Mouse (Mus musculus) forebrain, embryonic 14.5 days (tissue): Measurements from ENCODE around the gene Tspan3. TPM values are rescaled to one million over a fixed set of nuclear protein-coding genes. Genes with fewer than 3 reads are reported as not detected.

Source experiments
- ATAC-seq: fragments of 200-750 bp; cut with Nextera tagmentation; 2 replicates; pipeline ENCODE4 v1.8.0; 2017; ENCODE audit warnings: mild to moderate bottlenecking, moderate library complexity
- DNase-seq: peaks from one replicate; pipeline ENCODE4 v3.0.0-alpha.2; 2015; ENCODE audit warnings: low spot score
- H3K27ac ChIP-seq: fragments of 300-500 bp; sonication (generic); 2 replicates; pipeline ENCODE4 v1.5.1; 2014; ENCODE audit warnings: low read depth, mild to moderate bottlenecking, control low read depth, low read length, moderate library complexity
- H3K27me3 ChIP-seq: fragments of 300-500 bp; sonication (generic); replicated peaks from 2 replicates; pipeline ENCODE4 v1.6.1; 2014; ENCODE audit warnings: low read length, control low read depth, mixed read lengths; ENCODE audit not compliant: control insufficient read depth, insufficient read depth
- H3K36me3 ChIP-seq: fragments of 300-500 bp; sonication (generic); 2 replicates; pipeline ENCODE4 v1.6.1; 2014; ENCODE audit warnings: low read length, control low read depth; ENCODE audit not compliant: control insufficient read depth, insufficient read depth
- H3K4me1 ChIP-seq: fragments of 300-500 bp; sonication (generic); 2 replicates; pipeline ENCODE4 v1.6.1; 2014; ENCODE audit warnings: antibody characterized with exemption, low read length, control low read depth; ENCODE audit not compliant: control insufficient read depth, insufficient read depth
- H3K4me2 ChIP-seq: fragments of 300-500 bp; sonication (generic); 2 replicates; pipeline ENCODE4 v1.6.1; 2014; ENCODE audit warnings: mild to moderate bottlenecking, control low read depth, low read length
- H3K4me3 ChIP-seq: fragments of 300-500 bp; sonication (generic); 2 replicates; pipeline ENCODE4 v1.5.1; 2014; ENCODE audit warnings: low read depth, low read length, control low read depth
- H3K9ac ChIP-seq: fragments of 300-500 bp; sonication (generic); 2 replicates; pipeline ENCODE4 v1.6.1; 2014; ENCODE audit warnings: mild to moderate bottlenecking, low read length, control low read depth, moderate library complexity
- H3K9me3 ChIP-seq: fragments of 300-500 bp; sonication (generic); replicated peaks from 2 replicates; pipeline ENCODE4 v1.6.1; 2016; ENCODE audit warnings: low read length, control low read depth, mixed read lengths; ENCODE audit not compliant: control insufficient read depth
- WGBS: fragments of 180-500 bp; shearing (Covaris S2); extraction: QIAGEN DNeasy Blood & Tissue Kit; methylation state at CpG from one replicate; pipeline ENCODE4 v1.1.7; 2014; 5-methylcytosine and 5-hydroxymethylcytosine counted together
- polyA plus RNA-seq: library from polyadenylated mRNA; unstranded; fragments of >200 nt; fragmentation: Nextera tagmentation; extraction: Ambion mirVana; gene quantifications from 2 replicates; pipeline ENCODE4 v1.2.1, GENCODE M21; 2014

The Tspan3 gene
- polyA plus RNA-seq, 1 experiment from 2014 or later: 577 TPM

- no peak overlapping the region for H3K27ac ChIP-seq
- no peak for DNase-seq
- ATAC-seq: no peak
- no peak overlapping the region for H3K4me3 ChIP-seq
- no peaks in the 10 kb centered on the region for H3K9me3 ChIP-seq
- no peaks in the 10 kb centered on the region for H3K4me1 ChIP-seq
- H3K9ac ChIP-seq: no peak overlapping the region
- H3K36me3 ChIP-seq: no peaks in the 10 kb centered on the region
- no peaks in the 10 kb centered on the region for H3K27me3 ChIP-seq
- H3K4me2 ChIP-seq: no peak overlapping the region
- 74% methylated on average over 6 of the region's 6 CpGs for WGBS
Measured at GRCm38 (mm10) chr9:56107527-56107926, 57.8 kb downstream of the Tspan3 start.

DNA sequence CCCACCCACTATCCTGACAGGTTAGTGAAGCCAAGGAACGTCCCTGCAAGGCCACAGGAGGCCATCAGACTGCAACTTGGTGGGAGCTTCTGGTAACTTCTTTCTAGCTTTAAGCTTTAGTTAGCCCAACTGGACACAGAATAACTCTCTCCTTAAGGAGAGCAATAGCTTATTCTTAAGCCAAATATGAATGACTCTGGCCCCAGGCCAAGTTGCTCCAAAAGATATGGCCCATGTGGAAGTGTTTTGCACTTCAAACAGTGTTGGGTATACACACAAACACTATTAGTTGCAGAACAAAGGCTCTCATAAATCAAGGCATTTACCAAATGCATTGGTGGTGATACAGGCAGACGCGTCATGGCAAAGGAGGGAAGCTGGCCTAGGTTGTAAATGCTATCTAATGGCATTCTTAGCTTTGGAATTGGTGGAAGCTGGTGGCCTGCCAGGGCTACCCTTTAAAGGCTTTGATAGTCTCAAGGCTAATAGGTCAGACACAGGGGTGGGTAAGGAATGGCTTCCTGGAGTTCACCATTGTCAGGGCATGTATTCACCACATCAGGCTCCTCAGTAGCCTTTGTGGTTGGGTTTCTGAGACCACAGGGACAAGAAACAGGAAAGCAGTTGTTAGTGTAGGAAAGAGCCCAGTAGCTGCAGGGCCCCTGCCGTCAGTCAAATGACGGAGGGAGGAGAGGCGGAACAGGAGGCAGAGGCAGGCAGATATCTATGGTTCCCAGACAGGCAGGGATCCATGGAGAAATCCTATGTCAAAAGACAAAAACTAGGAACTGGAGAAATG lies 58.8 kb downstream of the Tspan3 start:
- Histone ChIP-seq H3K27ac (no peak overlapping the region), H3K36me3 (no peaks in the 10 kb centered on the region), H3K4me2 (no peak overlapping the region), H3K4me3 (no peak overlapping the region), H3K27me3 (no peaks in the 10 kb centered on the region), H3K9me3 (no peaks in the 10 kb centered on the region), H3K9ac (no peak overlapping the region), H3K4me1 (no peaks in the 10 kb centered on the region)
- DNase-seq: no peak
- 58% methylated on average over 6 of the region's 6 CpGs for WGBS
- ATAC-seq: no peak

GRCm38 (mm10) chr9:56104921-56105320 lies 60.4 kb downstream of the Tspan3 start:
- Histone ChIP-seq H3K4me3 (no peak overlapping the region), H3K4me2 (no peak overlapping the region), H3K4me1 (no peaks in the 10 kb centered on the region), H3K27me3 (no peaks in the 10 kb centered on the region), H3K27ac (no peak overlapping the region), H3K36me3 (no peaks in the 10 kb centered on the region), H3K9ac (no peak overlapping the region), H3K9me3 (no peaks in the 10 kb centered on the region)
- DNase-seq (no peak), ATAC-seq (no peak)
- WGBS: 86% methylated on average over 7 of the region's 7 CpGs

DNA sequence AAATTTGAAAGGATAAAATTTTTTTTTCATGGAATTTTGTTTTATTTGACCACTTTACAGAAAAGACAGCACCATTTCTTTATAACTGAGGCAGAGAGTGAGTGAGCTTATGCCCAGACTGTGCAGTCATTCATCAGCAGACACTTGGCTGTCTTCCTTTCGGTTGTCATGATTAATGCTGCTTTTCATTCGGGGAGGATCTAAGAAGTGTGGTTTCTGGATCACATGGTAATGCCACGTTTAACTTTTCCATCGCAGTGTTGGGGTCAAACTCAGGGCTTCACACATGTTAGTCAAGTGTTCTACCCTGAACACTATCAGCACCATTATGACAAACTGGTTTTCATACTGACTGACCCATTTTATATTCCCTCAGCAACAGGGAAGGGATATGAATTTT lies 64.3 kb downstream of the Tspan3 start:
- Histone ChIP-seq H3K4me2 (no peak overlapping the region), H3K27ac (no peak overlapping the region), H3K9me3 (no peaks in the 10 kb centered on the region), H3K36me3 (no peaks in the 10 kb centered on the region), H3K9ac (no peak overlapping the region), H3K4me1 (no peaks in the 10 kb centered on the region), H3K27me3 (no peaks in the 10 kb centered on the region), H3K4me3 (no peak overlapping the region)
- 66% methylated on average over 4 of the region's 4 CpGs for WGBS
- DNase-seq: no peak
- ATAC-seq: no peak

DNA sequence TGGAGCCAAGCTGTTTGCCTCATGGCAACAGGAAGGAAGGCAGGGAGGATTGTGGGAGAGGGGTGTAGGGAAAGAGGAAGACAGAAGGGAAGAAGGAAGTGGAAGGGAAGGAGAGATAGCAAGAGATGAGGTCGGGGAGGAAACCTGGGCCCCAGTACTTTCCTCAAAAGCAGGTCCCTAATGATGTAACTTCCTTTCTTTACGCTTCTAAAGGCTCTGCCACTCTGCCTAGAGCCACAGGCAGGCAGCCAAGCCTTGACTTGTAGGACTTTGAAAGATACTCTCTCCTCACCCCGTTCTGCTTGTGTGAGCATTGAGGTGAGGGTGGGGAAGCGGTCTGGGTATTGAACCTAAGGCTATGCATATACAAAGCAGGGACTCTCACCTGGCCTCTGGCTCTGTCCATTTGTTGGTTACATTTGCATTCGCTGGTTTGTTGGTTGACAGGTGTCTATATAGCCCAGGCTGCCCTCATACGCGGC lies 65.2 kb downstream of the Tspan3 start:
- DNase-seq (no peak), ATAC-seq (no peak)
- no peak overlapping the region for H3K4me2 ChIP-seq
- H3K27me3 ChIP-seq: no peaks in the 10 kb centered on the region
- no peaks in the 10 kb centered on the region for H3K9me3 ChIP-seq
- WGBS: 76% methylated on average over 7 of the region's 7 CpGs
- no peak overlapping the region for H3K4me3 ChIP-seq
- H3K4me1 ChIP-seq: no peaks in the 10 kb centered on the region
- H3K27ac ChIP-seq: no peak overlapping the region
- H3K9ac ChIP-seq: no peak overlapping the region
- H3K36me3 ChIP-seq: no peaks in the 10 kb centered on the region

DNA sequence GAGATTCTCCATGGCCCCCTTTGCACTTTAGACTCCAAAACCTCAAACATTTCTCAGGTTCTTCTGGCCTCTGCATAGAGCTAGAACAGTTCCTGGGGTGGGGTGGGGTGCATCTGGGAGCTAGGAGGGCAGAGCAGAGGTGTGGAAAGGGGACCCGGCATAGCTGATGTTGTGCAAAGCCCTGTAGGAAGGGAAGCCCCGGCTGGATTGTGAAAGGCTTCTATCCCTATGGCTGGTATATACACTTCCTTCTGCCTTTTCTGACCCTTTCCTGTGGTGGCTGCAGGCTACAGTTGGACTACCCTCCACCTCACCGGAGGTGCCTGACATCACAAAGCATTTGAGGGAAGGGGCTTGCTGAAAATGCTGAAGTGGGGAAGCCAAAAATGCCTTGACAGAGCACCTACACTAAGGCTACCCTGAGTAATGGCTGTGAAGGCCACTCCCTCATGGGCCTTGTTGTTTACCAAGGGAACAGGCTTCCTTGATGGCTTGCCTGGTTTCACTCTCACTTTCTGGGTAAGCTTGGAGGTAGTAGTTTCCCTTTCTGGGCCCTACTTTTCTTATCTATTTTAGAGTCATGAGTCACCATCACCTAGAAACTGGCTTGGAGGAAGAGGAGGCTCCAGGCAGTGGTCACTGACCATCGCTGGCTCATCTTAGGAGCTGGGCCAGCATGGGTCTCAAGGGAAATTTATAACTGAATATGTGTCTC lies 67.5 kb downstream of the Tspan3 start:
- Histone ChIP-seq H3K27ac (no peak overlapping the region), H3K4me2 (no peak overlapping the region), H3K9me3 (no peaks in the 10 kb centered on the region), H3K27me3 (no peaks in the 10 kb centered on the region), H3K36me3 (no peaks in the 10 kb centered on the region), H3K9ac (no peak overlapping the region), H3K4me3 (no peak overlapping the region), H3K4me1 (no peaks in the 10 kb centered on the region)
- no peak for ATAC-seq
- DNase-seq: no peak
- WGBS: 88% methylated on average over 4 of the region's 4 CpGs

DNA sequence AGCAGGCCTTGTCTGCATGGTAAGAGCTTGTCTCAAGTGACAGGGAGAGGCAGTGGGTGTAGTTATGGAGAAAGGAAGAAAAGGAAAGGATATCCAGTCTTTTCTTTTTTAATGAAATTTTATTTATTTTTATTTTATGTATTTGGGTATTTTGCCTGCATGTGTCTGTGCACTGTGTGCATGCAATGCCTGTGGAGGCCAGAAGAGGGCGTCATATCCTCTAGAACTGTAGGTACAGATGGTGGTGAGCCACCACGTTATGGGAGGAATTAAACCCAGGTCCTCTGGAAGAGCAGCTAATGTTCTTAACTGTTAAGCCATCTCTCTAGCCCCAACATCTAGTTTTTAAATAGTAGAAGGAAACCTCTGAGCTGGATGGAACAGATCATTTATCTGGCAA lies 73.2 kb downstream of the Tspan3 start:
- H3K4me1 ChIP-seq: no peaks in the 10 kb centered on the region
- 48% methylated on average over 2 of the region's 2 CpGs for WGBS
- no peaks in the 10 kb centered on the region for H3K9me3 ChIP-seq
- H3K27me3 ChIP-seq: no peaks in the 10 kb centered on the region
- no peaks in the 10 kb centered on the region for H3K36me3 ChIP-seq
- H3K4me3 ChIP-seq: no peak overlapping the region
- DNase-seq: no peak
- no peak overlapping the region for H3K9ac ChIP-seq
- ATAC-seq: no peak
- H3K4me2 ChIP-seq: no peak overlapping the region
- no peak overlapping the region for H3K27ac ChIP-seq

DNA sequence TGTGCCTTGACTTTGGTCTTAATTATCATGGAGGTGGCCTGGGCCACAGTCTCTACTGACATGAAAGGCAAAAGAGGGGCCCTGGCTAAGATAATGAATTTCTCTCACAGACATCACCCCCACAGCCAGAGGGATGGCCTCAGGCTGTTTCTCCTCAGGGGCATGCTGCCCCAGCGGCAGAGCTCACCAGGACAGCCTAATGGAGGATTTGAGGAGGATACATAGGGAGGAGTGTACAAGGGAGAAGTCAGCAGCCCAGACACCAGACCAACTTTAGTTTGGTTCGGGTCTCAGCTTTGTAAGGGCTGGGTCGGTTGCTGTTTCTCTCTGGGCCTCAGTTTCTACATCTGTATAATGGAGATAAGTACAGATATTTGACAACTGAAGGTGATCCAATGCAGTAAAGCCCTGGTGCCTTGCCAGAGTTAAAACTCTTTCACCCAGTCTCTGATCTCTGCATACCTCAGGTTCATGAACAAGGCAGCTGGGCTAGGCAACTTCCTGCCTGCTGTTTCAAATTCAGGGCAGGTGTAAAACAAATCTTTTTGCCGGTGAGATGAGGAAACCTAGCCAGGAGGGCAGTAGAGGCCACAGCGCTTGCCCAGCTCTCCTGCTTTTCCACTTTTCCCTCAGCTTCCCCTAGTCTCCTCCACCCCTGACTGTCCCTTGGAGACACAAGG lies 74.6 kb downstream of the Tspan3 start:
- no peak overlapping the region for H3K4me2 ChIP-seq
- no peaks in the 10 kb centered on the region for H3K4me1 ChIP-seq
- WGBS: 79% methylated on average over 5 of the region's 5 CpGs
- no peak overlapping the region for H3K9ac ChIP-seq
- no peaks in the 10 kb centered on the region for H3K27me3 ChIP-seq
- H3K9me3 ChIP-seq: no peaks in the 10 kb centered on the region
- DNase-seq (no peak), ATAC-seq (no peak)
- peak overlapping the region; percentile 1; the same call in 1 of the 2 replicates for H3K27ac ChIP-seq
- H3K4me3 ChIP-seq: no peak overlapping the region
- no peaks in the 10 kb centered on the region for H3K36me3 ChIP-seq
